Mouse (Mus musculus) forebrain, embryonic 11.5 days (tissue): Measurements from ENCODE around the gene Gpatch4. TPM values are rescaled to one million over a fixed set of nuclear protein-coding genes. Genes with fewer than 3 reads are reported as not detected.
A peak's percentile ranks its signal among the peaks of the same experiment; 100 is the strongest.

Source experiments
- ATAC-seq: fragments of 200-750 bp; cut with Nextera tagmentation; replicated peaks from 2 replicates; pipeline ENCODE4 v1.8.0; 2017; ENCODE audit warnings: moderate TSS enrichment; ENCODE audit not compliant: low FRiP score
- DNase-seq: peaks from one replicate; pipeline ENCODE4 v3.0.0-alpha.2; 2017; ENCODE audit warnings: low spot score
- H3K27ac ChIP-seq: fragments of 300-500 bp; sonication (generic); 2 replicates; pipeline ENCODE4 v1.5.1; 2014; ENCODE audit warnings: low read depth, low read length
- H3K27me3 ChIP-seq: fragments of 300-500 bp; sonication (generic); 2 replicates; pipeline ENCODE4 v1.6.1; 2014; ENCODE audit warnings: mild to moderate bottlenecking, low read length, mixed read lengths; ENCODE audit not compliant: control insufficient read depth, insufficient read depth
- H3K36me3 ChIP-seq: fragments of 300-500 bp; sonication (generic); 2 replicates; pipeline ENCODE4 v1.6.1; 2014; ENCODE audit warnings: mild to moderate bottlenecking, low read length, moderate library complexity, mixed read lengths; ENCODE audit not compliant: control insufficient read depth, insufficient read depth
- H3K4me1 ChIP-seq: fragments of 300-500 bp; sonication (generic); replicated peaks from 2 replicates; pipeline ENCODE4 v1.6.1; 2014; ENCODE audit warnings: low read length, mixed read lengths; ENCODE audit not compliant: control insufficient read depth, insufficient read depth
- H3K4me2 ChIP-seq: fragments of 300-500 bp; sonication (generic); 2 replicates; pipeline ENCODE4 v1.6.1; 2014; ENCODE audit warnings: low read depth, mild to moderate bottlenecking, low read length, moderate library complexity, mixed read lengths; ENCODE audit not compliant: severe bottlenecking
- H3K4me3 ChIP-seq: fragments of 300-500 bp; sonication (generic); 2 replicates; pipeline ENCODE4 v1.5.1; 2014; ENCODE audit warnings: low read depth, low read length
- H3K9ac ChIP-seq: fragments of 300-500 bp; sonication (generic); 2 replicates; pipeline ENCODE4 v1.6.1; 2014; ENCODE audit warnings: low read length
- H3K9me3 ChIP-seq: fragments of 300-500 bp; sonication (generic); 2 replicates; pipeline ENCODE4 v1.6.1; 2016; ENCODE audit warnings: low read length, mixed read lengths; ENCODE audit not compliant: control insufficient read depth
- WGBS: fragments of 180-500 bp; shearing (Covaris S2); extraction: QIAGEN DNeasy Blood & Tissue Kit; methylation state at CpG from one replicate; pipeline ENCODE4 v1.1.7; 2014; 5-methylcytosine and 5-hydroxymethylcytosine counted together
- polyA plus RNA-seq: library from polyadenylated mRNA; unstranded; fragments of >200 nt; fragmentation: Nextera tagmentation; extraction: Ambion mirVana; gene quantifications from 2 replicates; pipeline ENCODE4 v1.2.1, GENCODE M21; 2014

Gene Gpatch4
- polyA plus RNA-seq, 1 experiment from 2014 or later, result 32.8 TPM

DNA sequence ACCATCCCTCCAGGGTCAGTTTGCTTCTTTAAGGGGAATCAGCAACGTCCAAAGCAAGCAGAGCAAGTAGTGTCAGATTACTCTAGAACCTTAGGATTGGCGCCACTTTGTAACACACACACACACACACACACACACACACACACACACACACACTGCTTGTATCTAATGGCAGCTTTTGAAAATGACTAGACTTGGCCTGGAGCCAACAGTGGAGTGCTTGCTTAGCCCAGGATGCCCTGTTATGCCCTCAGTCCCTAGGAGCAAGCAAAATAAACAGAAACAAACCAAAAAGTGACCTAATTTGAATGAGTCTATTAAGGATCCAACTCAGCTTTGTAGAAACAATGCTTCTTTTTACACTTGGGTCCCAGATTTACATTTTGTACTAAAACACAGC, 25.5 kb downstream of the Gpatch4 start:
- Histone ChIP-seq H3K9me3 (no peaks in the 10 kb centered on the region), H3K4me2 (no peak overlapping the region), H3K27me3 (no peaks in the 10 kb centered on the region; the same call in 1 of the 2 replicates), H3K9ac (no peak overlapping the region), H3K4me1 (no peaks in the 10 kb centered on the region), H3K36me3 (no peaks in the 10 kb centered on the region), H3K4me3 (no peak overlapping the region), H3K27ac (no peak overlapping the region)
- 43% methylated on average over 2 of the region's 2 CpGs for WGBS
- DNase-seq, result no peak
- no peak for ATAC-seq

DNA sequence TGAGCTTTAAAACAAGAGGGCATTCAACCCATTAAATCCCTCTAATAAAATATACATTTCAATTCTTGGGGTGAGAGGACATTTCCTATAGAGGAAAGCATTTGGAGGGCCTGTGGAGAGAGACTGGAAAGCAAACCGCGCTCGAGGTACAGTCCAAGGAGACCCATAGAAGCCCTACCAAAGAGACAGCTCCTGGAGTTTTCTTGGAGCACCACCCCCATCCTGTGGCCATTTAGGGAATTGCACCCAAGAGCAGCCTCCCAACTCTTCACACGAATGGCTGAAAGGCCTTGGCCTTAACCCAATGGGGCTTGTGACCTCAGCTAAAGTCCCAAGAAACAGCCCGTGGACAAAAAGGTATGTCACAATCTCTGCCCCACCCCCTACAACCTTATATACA, 28.9 kb downstream of the Gpatch4 start:
- Histone ChIP-seq H3K27ac (no peak overlapping the region), H3K9me3 (no peaks in the 10 kb centered on the region), H3K27me3 (no peaks in the 10 kb centered on the region; the same call in 1 of the 2 replicates), H3K4me3 (no peak overlapping the region), H3K4me1 (no peaks in the 10 kb centered on the region), H3K9ac (no peak overlapping the region), H3K36me3 (no peaks in the 10 kb centered on the region), H3K4me2 (no peak overlapping the region)
- 8% methylated on average over 5 of the region's 5 CpGs for WGBS
- peak; percentile 90 for DNase-seq
- peak; percentile 63 for ATAC-seq

DNA sequence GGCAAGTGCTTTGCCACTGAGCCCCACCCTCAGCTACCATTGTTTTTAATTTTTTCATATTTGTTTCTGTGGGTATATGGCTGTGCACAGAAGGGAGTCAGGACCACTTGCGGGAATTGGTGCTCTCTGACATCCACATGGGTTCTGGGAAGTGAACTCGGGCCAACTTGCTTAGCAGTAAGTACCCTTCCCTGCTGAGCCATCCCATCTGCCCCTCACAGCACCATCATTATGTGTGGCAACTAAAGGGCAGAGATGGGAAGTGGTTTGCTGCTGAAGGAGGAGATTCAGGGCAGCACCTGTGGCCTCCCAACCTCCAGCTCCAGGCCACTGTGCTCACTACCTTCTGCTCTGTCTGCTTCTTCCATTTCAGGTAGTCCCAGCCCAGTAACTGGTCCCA, 30.7 kb downstream of the Gpatch4 start:
- ATAC-seq (no peak), DNase-seq (no peak)
- no peaks in the 10 kb centered on the region for H3K4me1 ChIP-seq
- H3K4me2 ChIP-seq, result no peak overlapping the region
- H3K4me3 ChIP-seq, result no peak overlapping the region
- WGBS, result 63% methylated on average over 2 of the region's 2 CpGs
- H3K9me3 ChIP-seq, result no peaks in the 10 kb centered on the region
- no peaks in the 10 kb centered on the region; the same call in 1 of the 2 replicates for H3K27me3 ChIP-seq
- no peak overlapping the region for H3K27ac ChIP-seq
- H3K9ac ChIP-seq, result no peak overlapping the region
- H3K36me3 ChIP-seq, result no peaks in the 10 kb centered on the region

DNA sequence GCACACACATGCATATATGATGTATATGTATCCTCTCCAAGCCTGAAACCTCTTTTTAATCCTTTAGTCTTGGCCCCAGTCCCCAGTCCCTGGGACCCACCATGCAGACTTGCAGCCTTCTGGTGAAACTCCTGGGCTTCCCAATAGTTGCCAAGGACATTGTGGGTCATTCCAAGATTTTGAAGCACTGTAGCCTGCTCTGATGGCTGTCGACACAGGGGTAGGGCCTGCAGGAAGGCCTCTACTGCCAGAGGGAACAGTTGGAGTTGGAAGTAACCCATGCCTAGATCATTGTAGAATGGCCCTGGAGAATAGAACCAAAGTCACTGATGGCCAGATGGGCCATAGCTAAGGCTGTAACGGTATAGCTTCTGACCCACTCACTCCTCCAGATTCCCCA, 31.4 kb downstream of the Gpatch4 start:
- ATAC-seq (no peak), DNase-seq (no peak)
- Histone ChIP-seq H3K9me3 (no peaks in the 10 kb centered on the region), H3K9ac (no peak overlapping the region), H3K27ac (no peak overlapping the region), H3K4me2 (no peak overlapping the region), H3K36me3 (no peaks in the 10 kb centered on the region), H3K4me3 (no peak overlapping the region), H3K4me1 (no peaks in the 10 kb centered on the region), H3K27me3 (no peaks in the 10 kb centered on the region; the same call in 1 of the 2 replicates)
- 81% methylated on average over 2 of the region's 2 CpGs for WGBS

DNA sequence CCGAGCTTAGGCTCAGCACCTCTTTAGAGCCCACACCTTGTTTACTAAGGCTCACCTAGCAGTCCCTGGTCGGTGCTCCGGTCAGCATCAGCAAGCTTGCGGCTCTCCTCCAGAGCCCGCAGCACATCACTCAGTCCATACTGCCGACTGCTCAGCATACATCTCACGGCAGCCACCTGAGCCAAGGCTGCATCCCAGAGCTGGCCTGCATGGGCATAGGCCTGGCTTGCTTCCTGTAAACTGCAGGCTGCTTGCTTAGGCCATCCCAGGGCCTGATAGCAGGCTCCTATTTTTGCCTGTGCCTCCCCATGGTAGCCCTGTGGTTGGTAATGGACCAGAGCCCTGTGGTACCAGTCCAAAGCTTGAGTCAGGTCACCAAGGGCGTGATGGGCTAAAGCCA, 31.9 kb downstream of the Gpatch4 start:
- no peak for DNase-seq
- Histone ChIP-seq H3K9ac (no peak overlapping the region), H3K4me2 (no peak overlapping the region), H3K36me3 (no peaks in the 10 kb centered on the region), H3K27ac (no peak overlapping the region), H3K27me3 (no peaks in the 10 kb centered on the region; the same call in 1 of the 2 replicates), H3K4me1 (no peaks in the 10 kb centered on the region), H3K9me3 (no peaks in the 10 kb centered on the region), H3K4me3 (no peak overlapping the region)
- 78% methylated on average over 8 of the region's 8 CpGs for WGBS
- no peak for ATAC-seq

DNA sequence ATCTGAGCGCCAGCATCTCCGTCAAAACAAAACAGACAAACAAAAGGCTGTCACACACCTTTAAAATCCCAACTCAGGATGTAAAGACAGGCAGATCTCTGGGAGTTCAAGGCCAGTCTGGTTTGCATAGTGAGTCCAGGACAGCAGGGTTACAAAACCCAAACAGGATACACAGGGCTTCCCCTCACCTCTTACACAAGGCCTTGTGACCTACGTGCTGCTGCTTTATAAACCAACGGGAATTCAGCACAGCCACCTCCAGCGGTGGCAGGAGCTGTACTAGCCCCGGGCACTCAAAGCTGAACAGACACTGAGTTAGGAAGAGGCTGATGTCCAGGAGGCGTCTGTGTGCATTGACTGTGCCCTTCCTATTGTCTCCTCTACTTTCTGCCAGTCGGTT, 34.5 kb downstream of the Gpatch4 start:
- Histone ChIP-seq H3K4me3 (no peak overlapping the region), H3K36me3 (no peaks in the 10 kb centered on the region), H3K27me3 (no peaks in the 10 kb centered on the region; the same call in 1 of the 2 replicates), H3K9ac (no peak overlapping the region), H3K27ac (no peak overlapping the region), H3K9me3 (no peaks in the 10 kb centered on the region), H3K4me2 (no peak overlapping the region), H3K4me1 (no peaks in the 10 kb centered on the region; the same call in 1 of the 2 replicates)
- 44% methylated on average over 8 of the region's 8 CpGs for WGBS
- DNase-seq, result no peak
- ATAC-seq, result no peak

DNA sequence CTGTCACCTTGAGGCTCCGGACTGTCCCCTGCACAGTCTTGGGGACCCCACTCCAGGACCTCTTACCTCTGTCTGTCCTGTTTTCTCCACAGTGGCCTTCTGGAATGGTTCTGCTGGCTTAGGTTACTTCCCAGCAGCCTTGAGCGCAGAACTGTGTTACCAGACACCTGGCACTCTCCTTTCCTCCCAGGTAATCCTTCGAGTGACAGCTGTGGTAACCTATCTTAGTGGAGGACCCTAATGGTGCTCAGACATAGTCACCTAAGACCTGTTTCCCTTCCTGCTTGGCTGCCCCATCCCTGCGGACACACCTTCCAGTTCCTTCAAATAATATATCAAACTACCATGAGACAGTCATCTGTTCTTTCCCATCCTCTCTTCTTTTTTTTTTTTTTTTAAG, 35.3 kb downstream of the Gpatch4 start, which contains the start of gene Ttc24:
TSS of gene Ttc24 (minus strand) at position 101 of the 400 bp plus-strand sequence.
- no peak within 1 kb of the TSS for H3K4me3 ChIP-seq
- H3K27me3 ChIP-seq, result no peaks in the 10 kb centered on the region
- WGBS, result 76% methylated on average over 4 of the region's 4 CpGs
- H3K9me3 ChIP-seq, result no peaks in the 10 kb centered on the region
- peaks cover 3% of the 10 kb centered on the region; the same call in 1 of the 2 replicates for H3K4me1 ChIP-seq
- no peak for DNase-seq
- H3K36me3 ChIP-seq, result no peaks in the 10 kb centered on the region
- ATAC-seq, result no peak
- no peak within 1 kb of the TSS for H3K4me2 ChIP-seq
- H3K9ac ChIP-seq, result no peak within 1 kb of the TSS
- no peak within 1 kb of the TSS for H3K27ac ChIP-seq

DNA sequence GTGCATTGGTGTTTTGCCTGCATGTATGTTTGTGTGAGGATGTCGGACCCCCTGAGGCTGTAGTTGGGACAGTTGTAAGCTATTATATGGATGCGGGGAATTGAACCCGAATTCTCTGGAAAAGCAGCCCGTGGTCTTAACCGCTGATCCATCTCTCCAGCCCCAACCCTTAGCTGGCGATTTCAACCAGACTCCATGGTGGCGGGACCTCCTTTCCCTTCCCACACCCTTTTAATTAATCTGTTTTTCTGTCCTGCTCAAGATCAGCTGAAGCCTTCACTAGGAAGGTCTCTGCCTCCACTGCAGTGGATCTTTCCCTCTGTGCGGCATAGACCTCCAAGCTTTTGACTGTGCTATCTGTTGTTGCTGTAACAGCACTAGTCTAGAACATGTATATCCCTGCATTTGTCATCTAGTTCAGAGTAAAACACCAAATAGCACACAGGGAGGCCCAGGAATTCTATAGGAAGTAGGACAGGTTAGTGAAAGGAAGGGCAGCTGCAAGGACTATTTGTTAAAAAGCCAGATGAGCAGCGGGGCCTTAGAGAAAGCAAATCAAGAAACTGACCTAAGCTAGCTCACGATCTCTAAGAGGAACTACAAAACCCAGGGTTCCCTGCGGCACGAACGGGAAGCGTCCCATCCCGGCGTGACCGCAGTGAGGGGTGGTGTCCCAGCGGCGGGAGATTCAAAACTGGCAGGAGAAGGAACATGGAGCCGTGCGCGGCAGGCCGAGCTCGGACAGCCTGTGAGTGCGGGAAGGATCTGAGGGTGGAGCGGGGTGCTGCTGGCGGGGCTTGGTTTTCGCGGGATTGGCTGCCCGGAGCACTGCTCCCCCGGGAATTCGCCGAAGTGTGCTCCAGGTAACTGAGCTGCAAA, 38.7 kb downstream of the Gpatch4 start, which contains the start of gene Iqgap3:
TSS of gene Iqgap3 (plus strand) at position 627 of the 879 bp plus-strand sequence.
- DNase-seq, result peak; percentile 90
- no peaks in the 10 kb centered on the region for H3K9me3 ChIP-seq

More for the DNA sequence above, 38.7 kb downstream of the Gpatch4 start, which contains the start of gene Iqgap3:
- 21% methylated on average over 33 of the region's 33 CpGs for WGBS
- Histone ChIP-seq H3K36me3 (no peaks in the 10 kb centered on the region), H3K4me1 (peaks cover 3% of the 10 kb centered on the region; the same call in 1 of the 2 replicates), H3K4me3 (peak within 1 kb of the TSS; percentile 68), H3K27me3 (no peaks in the 10 kb centered on the region), H3K4me2 (peak within 1 kb of the TSS; percentile 74), H3K9ac (peak within 1 kb of the TSS; percentile 69), H3K27ac (no peak within 1 kb of the TSS)
- peak; percentile 89 for ATAC-seq
